Mouse (Mus musculus) small intestine, adult 2 months (tissue): ENCODE results near the gene Rab1b.

ENCODE experiments used
- CTCF ChIP-seq: fragments of 200-500 bp; IDR thresholded peaks from 2 replicates; pipeline ENCODE4 v1.5.1; 2012; ENCODE audit warnings: low read depth, mild to moderate bottlenecking, control low read depth, inconsistent platforms, low read length, moderate library complexity, mixed read lengths; ENCODE audit not compliant: insufficient replicate concordance, insufficient read length; ENCODE audit errors: extremely low read depth
- POLR2A ChIP-seq: fragments of 200-500 bp; IDR thresholded peaks from 2 replicates; pipeline ENCODE4 v1.6.1; 2012; ENCODE audit warnings: low read depth, mild to moderate bottlenecking, control low read depth, inconsistent platforms, low read length, moderate library complexity

DNA sequence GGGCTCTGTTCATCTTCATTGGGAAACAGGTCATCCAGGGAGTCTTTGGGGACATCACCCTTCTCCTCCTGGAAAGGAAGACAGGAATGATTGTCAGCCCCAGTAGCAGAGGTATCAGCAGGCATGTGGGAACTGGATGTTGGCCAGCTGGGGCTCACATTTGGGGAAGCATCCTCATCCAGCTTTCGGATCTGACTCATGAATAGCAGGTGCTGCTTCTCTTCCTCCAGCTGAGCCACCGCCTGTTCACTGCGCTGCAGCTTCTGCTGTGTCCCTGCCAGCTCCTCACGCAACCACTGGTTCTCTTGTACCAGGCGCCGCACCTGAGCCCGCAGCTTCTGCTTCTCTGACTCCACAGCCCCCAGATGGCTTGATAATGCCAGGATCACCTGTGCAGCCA is 6.9 kb upstream of the Rab1b start:
- TF ChIP-seq POLR2A (no peak), CTCF (no peak)
